Mouse (Mus musculus) liver, adult (tissue): ENCODE results near the gene Ppp1r27.

Experiments used
- GATA4 ChIP-seq: IDR thresholded peaks from 2 replicates; pipeline ENCODE4 v1.6.1; 2014; ENCODE audit warnings: mild to moderate bottlenecking, low read length; ENCODE audit not compliant: insufficient replicate concordance

Ppp1r27 gene

GRCm38 (mm10) chr11:120512790-120513453 is 38.0 kb downstream of the Ppp1r27 start:
- no peak for TF ChIP-seq GATA4

GRCm38 (mm10) chr11:120510375-120511030 is 40.4 kb downstream of the Ppp1r27 start:
- no peak for TF ChIP-seq GATA4

GRCm38 (mm10) chr11:120509940-120510339 is 41.0 kb downstream of the Ppp1r27 start:
- no peak for TF ChIP-seq GATA4

- TF ChIP-seq GATA4 = no peak
These were observed 42.6 kb downstream of the Ppp1r27 start for GRCm38 (mm10) chr11:120508290-120508870.

GRCm38 (mm10) chr11:120507611-120508289 is 43.2 kb downstream of the Ppp1r27 start:
- no peak for TF ChIP-seq GATA4

- no peak for TF ChIP-seq GATA4
These were observed 44.0 kb downstream of the Ppp1r27 start for GRCm38 (mm10) chr11:120506899-120507298.

GRCm38 (mm10) chr11:120505661-120506060 is 45.3 kb downstream of the Ppp1r27 start:
- no peak for TF ChIP-seq GATA4

- TF ChIP-seq GATA4 = no peak
These were observed 49.2 kb downstream of the Ppp1r27 start for GRCm38 (mm10) chr11:120501701-120502100.

- no peak for TF ChIP-seq GATA4
These were observed 49.9 kb downstream of the Ppp1r27 start for GRCm38 (mm10) chr11:120501018-120501417.

- TF ChIP-seq GATA4 = peak; percentile 22; the same call in 1 of the 2 replicates
These were observed 50.6 kb downstream of the Ppp1r27 start for GRCm38 (mm10) chr11:120500357-120500756.
